Mouse (Mus musculus): ENCODE data around the gene Gbp7. TPM values are rescaled to one million over a fixed set of nuclear protein-coding genes. Genes with fewer than 3 reads are reported as not detected.

The Gbp7 gene
- 1.5 and 2.0 TPM in 2 replicates for polyA plus RNA-seq (2016; fragmentation: Nextera tagmentation; extraction: Ambion mirVana)

GRCm38 (mm10) chr3:142530087-142530953 is at the start of gene Gbp7:
TSS of gene Gbp7 (plus strand) at chr3:142530342.
- Histone ChIP-seq H3K4me3 (peak within 1 kb of the TSS; percentile 50), H3K4me1 (no peaks in the 10 kb centered on the region), H3K27ac (no peak within 1 kb of the TSS), H3K27me3 (0 out of 2 replicates have a peak, but pooled peaks cover 8% of the 10 kb centered on the region), H3K9me3 (replicated peaks) (no peaks in the 10 kb centered on the region), H3K9ac (peak within 1 kb of the TSS; percentile 55), H3K4me2 (replicated peaks) (peak within 1 kb of the TSS; percentile 92), H3K36me3 (no peaks in the 10 kb centered on the region)
- 3% methylated on average over 30 of the region's 30 CpGs for WGBS
- ATAC-seq (ENCODE audit: low FRiP score) = peak; percentile 64

- Histone ChIP-seq H3K9ac (no peak overlapping the region), H3K9me3 (replicated peaks) (no peaks in the 10 kb centered on the region), H3K27ac (no peak overlapping the region), H3K27me3 (no peaks in the 10 kb centered on the region), H3K36me3 (no peaks in the 10 kb centered on the region), H3K4me2 (replicated peaks) (no peak overlapping the region), H3K4me1 (no peaks in the 10 kb centered on the region), H3K4me3 (no peak overlapping the region)
- peak; percentile 46; the same call in 1 of the 2 replicates for ATAC-seq (ENCODE audit: low FRiP score)
- WGBS = 73% methylated on average over 1 of the region's 1 CpGs
Measured at GRCm38 (mm10) chr3:142490465-142490864, 39.7 kb upstream of the Gbp7 start.

GRCm38 (mm10) chr3:142493536-142494061 is 36.5 kb upstream of the Gbp7 start, which contains the start of gene Gbp5:
TSS of gene Gbp5 (plus strand) at chr3:142493978.
- Histone ChIP-seq H3K4me2 (replicated peaks) (no peak within 1 kb of the TSS), H3K27me3 (no peaks in the 10 kb centered on the region)
- ATAC-seq (ENCODE audit: low FRiP score) = no peak

GRCm38 (mm10) chr3:142495146-142495655 is 34.9 kb upstream of the Gbp7 start:
- 93% methylated on average over 5 of the region's 5 CpGs for WGBS
- H3K9ac ChIP-seq = no peak overlapping the region
- no peaks in the 10 kb centered on the region for H3K9me3 ChIP-seq (replicated peaks)
- no peaks in the 10 kb centered on the region for H3K36me3 ChIP-seq
- no peak overlapping the region for H3K27ac ChIP-seq
- no peak for ATAC-seq (ENCODE audit: low FRiP score)
- no peak overlapping the region for H3K4me3 ChIP-seq
- H3K4me1 ChIP-seq = no peaks in the 10 kb centered on the region
- no peaks in the 10 kb centered on the region for H3K27me3 ChIP-seq
- no peak overlapping the region for H3K4me2 ChIP-seq (replicated peaks)

More at GRCm38 (mm10) chr3:142493536-142494061, 36.5 kb upstream of the Gbp7 start, which contains the start of gene Gbp5:
- H3K9me3 ChIP-seq (replicated peaks) = no peaks in the 10 kb centered on the region
- H3K36me3 ChIP-seq = no peaks in the 10 kb centered on the region
- H3K4me3 ChIP-seq = no peak within 1 kb of the TSS
- 82% methylated on average over 6 of the region's 6 CpGs for WGBS
- no peak within 1 kb of the TSS for H3K9ac ChIP-seq
- no peak within 1 kb of the TSS for H3K27ac ChIP-seq
- no peaks in the 10 kb centered on the region for H3K4me1 ChIP-seq

GRCm38 (mm10) chr3:142496113-142497101 is 33.7 kb upstream of the Gbp7 start:
- no peak overlapping the region for H3K4me2 ChIP-seq (replicated peaks)

GRCm38 (mm10) chr3:142497123-142497841 is 32.9 kb upstream of the Gbp7 start:
- 77% methylated on average over 15 of the region's 15 CpGs for WGBS
- no peak for ATAC-seq (ENCODE audit: low FRiP score)
- H3K4me2 ChIP-seq (replicated peaks) = no peak overlapping the region

More at GRCm38 (mm10) chr3:142496113-142497101, 33.7 kb upstream of the Gbp7 start:
- H3K4me1 ChIP-seq = no peaks in the 10 kb centered on the region
- no peaks in the 10 kb centered on the region for H3K27me3 ChIP-seq
- H3K9me3 ChIP-seq (replicated peaks) = no peaks in the 10 kb centered on the region
- H3K36me3 ChIP-seq = no peaks in the 10 kb centered on the region
- no peak overlapping the region for H3K27ac ChIP-seq
- no peak overlapping the region for H3K4me3 ChIP-seq
- WGBS = 79% methylated on average over 14 of the region's 14 CpGs
- no peak for ATAC-seq (ENCODE audit: low FRiP score)
- H3K9ac ChIP-seq = no peak overlapping the region

GRCm38 (mm10) chr3:142498941-142499340 is 31.2 kb upstream of the Gbp7 start:
- H3K27me3 ChIP-seq = no peaks in the 10 kb centered on the region
- no peak overlapping the region for H3K9ac ChIP-seq
- H3K4me3 ChIP-seq = no peak overlapping the region
- 87% methylated on average over 5 of the region's 5 CpGs for WGBS
- no peak overlapping the region for H3K4me2 ChIP-seq (replicated peaks)
- H3K4me1 ChIP-seq = no peaks in the 10 kb centered on the region
- no peak for ATAC-seq (ENCODE audit: low FRiP score)
- no peaks in the 10 kb centered on the region for H3K9me3 ChIP-seq (replicated peaks)
- H3K27ac ChIP-seq = no peak overlapping the region
- H3K36me3 ChIP-seq = no peaks in the 10 kb centered on the region

More at GRCm38 (mm10) chr3:142497123-142497841, 32.9 kb upstream of the Gbp7 start:
- Histone ChIP-seq H3K4me1 (no peaks in the 10 kb centered on the region), H3K36me3 (no peaks in the 10 kb centered on the region), H3K9me3 (replicated peaks) (no peaks in the 10 kb centered on the region), H3K27me3 (no peaks in the 10 kb centered on the region), H3K27ac (no peak overlapping the region), H3K9ac (no peak overlapping the region), H3K4me3 (no peak overlapping the region)

- no peak for ATAC-seq (ENCODE audit: low FRiP score)
- WGBS = 50% methylated on average over 3 of the region's 3 CpGs
- Histone ChIP-seq H3K9ac (no peak overlapping the region), H3K4me3 (no peak overlapping the region), H3K9me3 (replicated peaks) (0 out of 2 replicates have a peak, but pooled peaks cover 2% of the 10 kb centered on the region), H3K27ac (no peak overlapping the region), H3K27me3 (0 out of 2 replicates have a peak, but pooled peaks cover 8% of the 10 kb centered on the region), H3K4me2 (replicated peaks) (no peak overlapping the region), H3K4me1 (no peaks in the 10 kb centered on the region), H3K36me3 (no peaks in the 10 kb centered on the region)
Measured at GRCm38 (mm10) chr3:142528116-142528515, 2.0 kb upstream of the Gbp7 start.

GRCm38 (mm10) chr3:142529597-142529996 is 545 bp upstream of the Gbp7 start:
- H3K9me3 ChIP-seq (replicated peaks) = 0 out of 2 replicates have a peak, but pooled peaks cover 2% of the 10 kb centered on the region
- ATAC-seq (ENCODE audit: low FRiP score) = no peak

GRCm38 (mm10) chr3:142531595-142531994 is 1.5 kb downstream of the Gbp7 start:
- no peaks in the 10 kb centered on the region for H3K9me3 ChIP-seq (replicated peaks)
- WGBS = 91% methylated on average over 3 of the region's 3 CpGs
- ATAC-seq (ENCODE audit: low FRiP score) = no peak
- H3K4me1 ChIP-seq = no peaks in the 10 kb centered on the region
- 0 out of 2 replicates have a peak, but pooled peaks cover 8% of the 10 kb centered on the region for H3K27me3 ChIP-seq
- no peak overlapping the region for H3K4me3 ChIP-seq
- H3K27ac ChIP-seq = no peak overlapping the region
- H3K36me3 ChIP-seq = no peaks in the 10 kb centered on the region
- H3K9ac ChIP-seq = no peak overlapping the region
- no peak overlapping the region for H3K4me2 ChIP-seq (replicated peaks)

More at GRCm38 (mm10) chr3:142529597-142529996, 545 bp upstream of the Gbp7 start:
- 0 out of 2 replicates have a peak, but pooled peaks cover 8% of the 10 kb centered on the region for H3K27me3 ChIP-seq
- 64% methylated on average over 2 of the region's 2 CpGs for WGBS
- H3K4me1 ChIP-seq = no peaks in the 10 kb centered on the region
- H3K9ac ChIP-seq = no peak overlapping the region
- H3K27ac ChIP-seq = no peak overlapping the region
- H3K4me3 ChIP-seq = peak overlapping the region; percentile 50
- no peaks in the 10 kb centered on the region for H3K36me3 ChIP-seq
- H3K4me2 ChIP-seq (replicated peaks) = peak overlapping the region; percentile 92

- no peak overlapping the region for H3K4me2 ChIP-seq (replicated peaks)
- H3K4me1 ChIP-seq = no peaks in the 10 kb centered on the region
- H3K9ac ChIP-seq = no peak overlapping the region
- no peak overlapping the region for H3K27ac ChIP-seq
- no peak overlapping the region for H3K4me3 ChIP-seq
- no peak for ATAC-seq (ENCODE audit: low FRiP score)
- no peaks in the 10 kb centered on the region for H3K9me3 ChIP-seq (replicated peaks)
- no peaks in the 10 kb centered on the region for H3K36me3 ChIP-seq
- WGBS = 91% methylated on average over 3 of the region's 3 CpGs
- H3K27me3 ChIP-seq = 0 out of 2 replicates have a peak, but pooled peaks cover 5% of the 10 kb centered on the region
Measured at GRCm38 (mm10) chr3:142533185-142533584, 3.0 kb downstream of the Gbp7 start.

All from hindbrain, embryonic 12.5 days (tissue).